Mouse (Mus musculus) bone marrow macrophage, adult 2 months (primary cell): Measurements from ENCODE around the gene Gm5134.

Experiments
- CTCF ChIP-seq: IDR thresholded peaks from 2 replicates; pipeline ENCODE4 v1.5.1; 2012; ENCODE audit warnings: low read depth, mild to moderate bottlenecking, low read length, moderate library complexity
- POLR2A ChIP-seq: IDR thresholded peaks from 2 replicates; pipeline ENCODE4 v1.6.1; 2012; ENCODE audit warnings: mild to moderate bottlenecking, low read depth, low read length, borderline replicate concordance

- TF ChIP-seq POLR2A (no peak), CTCF (no peak)
Measured at GRCm38 (mm10) chr10:76027127-76028015, 73.1 kb downstream of the Gm5134 start.
